Mouse (Mus musculus): ENCODE results near the gene Purb.

DNA sequence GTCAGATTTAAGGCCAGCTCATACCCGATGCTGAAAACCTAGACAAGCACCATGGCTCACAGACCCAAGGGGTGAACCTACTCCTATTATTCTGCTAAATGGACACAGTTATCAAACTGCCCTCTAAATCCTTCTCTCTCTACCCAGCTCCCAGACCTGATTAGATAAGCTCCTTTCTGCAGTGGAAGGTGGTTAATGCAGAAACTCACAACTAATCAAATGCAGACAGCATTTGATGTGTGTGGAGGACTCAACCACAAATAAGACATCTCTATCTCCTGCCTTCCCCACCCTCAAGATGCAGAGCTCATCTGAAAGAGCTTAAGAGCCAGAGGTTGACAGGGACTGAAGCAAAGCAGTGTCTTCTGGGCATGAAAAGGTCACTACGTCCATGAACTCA is 7.4 kb upstream of the Purb start:
- TF ChIP-seq CTCF (IDR thresholded peaks at IDR 0.05; ENCODE audit: low read depth) (no peak), EP300 (optimal IDR thresholded peaks at IDR 0.05) (no peak)
